Mouse (Mus musculus): ENCODE measurements around the gene Rbbp7.

Gene Rbbp7

GRCm38 (mm10) chrX:162760115-162760942 lies at the start of gene Rbbp7:
Rbbp7 (plus strand) TSS chrX:162760402.
- DNase-seq, result peak; percentile 94 to 97

- DNase-seq, result peak; percentile 73 to 77
Observed at GRCm38 (mm10) chrX:162717837-162718236, 42.4 kb upstream of the Rbbp7 start.

GRCm38 (mm10) chrX:162719615-162720014 lies 40.6 kb upstream of the Rbbp7 start:
- DNase-seq, result peak; percentile 44 to 56

- peak; percentile 10 to 19 for DNase-seq
Observed at GRCm38 (mm10) chrX:162727367-162727777, 32.8 kb upstream of the Rbbp7 start.

GRCm38 (mm10) chrX:162727795-162728194 lies 32.4 kb upstream of the Rbbp7 start:
- no peak for DNase-seq

- no peak for DNase-seq
Observed at GRCm38 (mm10) chrX:162728228-162728627, 32.0 kb upstream of the Rbbp7 start.

- DNase-seq, result no peak
Observed at GRCm38 (mm10) chrX:162730031-162730430, 30.2 kb upstream of the Rbbp7 start.

- peak; percentile 82 to 86 for DNase-seq
Observed at GRCm38 (mm10) chrX:162734997-162735929, 24.9 kb upstream of the Rbbp7 start.

- DNase-seq, result peak; percentile 57 to 68
Observed at GRCm38 (mm10) chrX:162736140-162736659, 24.0 kb upstream of the Rbbp7 start.

GRCm38 (mm10) chrX:162748696-162749420 lies 11.3 kb upstream of the Rbbp7 start:
- no peak for DNase-seq

- no peak for DNase-seq
Observed at GRCm38 (mm10) chrX:162752418-162752817, 7.8 kb upstream of the Rbbp7 start.

- DNase-seq, result no peak
Observed at GRCm38 (mm10) chrX:162754314-162754713, 5.9 kb upstream of the Rbbp7 start.

GRCm38 (mm10) chrX:162756058-162756457 lies 4.1 kb upstream of the Rbbp7 start:
- no peak for DNase-seq

- DNase-seq, result peak; percentile 30 to 44
Observed at GRCm38 (mm10) chrX:162759251-162760114, 719 bp upstream of the Rbbp7 start.

- DNase-seq, result peak; percentile 60 to 63
Observed at GRCm38 (mm10) chrX:162760958-162761515, 835 bp downstream of the Rbbp7 start.

GRCm38 (mm10) chrX:162761716-162762395 lies 1.7 kb downstream of the Rbbp7 start:
- peak in 1 of 2 experiments; percentile 9 for DNase-seq

- DNase-seq, result no peak
Observed at GRCm38 (mm10) chrX:162770726-162771125, 10.5 kb downstream of the Rbbp7 start.

GRCm38 (mm10) chrX:162788372-162788771 lies 28.2 kb downstream of the Rbbp7 start:
- DNase-seq, result no peak

- peak; percentile 3 to 7 for DNase-seq
Observed at GRCm38 (mm10) chrX:162791392-162791791, 31.2 kb downstream of the Rbbp7 start.

GRCm38 (mm10) chrX:162800371-162800770 lies 40.2 kb downstream of the Rbbp7 start:
- DNase-seq, result peak; percentile 65 to 66

Data from cerebellum, postnatal 10 days (tissue).